Mouse (Mus musculus) limb, embryonic 14.5 days (tissue): ENCODE data around the gene Kirrel2. TPM values are rescaled to one million over a fixed set of nuclear protein-coding genes. Genes with fewer than 3 reads are reported as not detected.

ENCODE experiments used
- ATAC-seq: fragments of 200-750 bp; cut with Nextera tagmentation; 2 replicates; pipeline ENCODE4 v1.8.0; 2017; ENCODE audit warnings: low read depth, moderate number of reproducible peaks, moderate TSS enrichment; ENCODE audit not compliant: low FRiP score
- DNase-seq: peaks from one replicate; pipeline ENCODE4 v3.0.0-alpha.2; 2015; ENCODE audit warnings: low spot score
- H3K27ac ChIP-seq: fragments of 300-500 bp; sonication (generic); replicated peaks from 2 replicates; pipeline ENCODE4 v1.5.1; 2014; ENCODE audit warnings: low read depth, mild to moderate bottlenecking, low read length, moderate library complexity, mixed read lengths
- H3K27me3 ChIP-seq: fragments of 300-500 bp; sonication (generic); 2 replicates; pipeline ENCODE4 v1.6.1; 2014; ENCODE audit warnings: low read length, mixed read lengths; ENCODE audit not compliant: control insufficient read depth, insufficient read depth
- H3K36me3 ChIP-seq: fragments of 300-500 bp; sonication (generic); 2 replicates; pipeline ENCODE4 v1.6.1; 2014; ENCODE audit warnings: mild to moderate bottlenecking, low read length, moderate library complexity, mixed read lengths; ENCODE audit not compliant: control insufficient read depth, insufficient read depth
- H3K4me1 ChIP-seq: fragments of 300-500 bp; sonication (generic); 2 replicates; pipeline ENCODE4 v1.6.1; 2014; ENCODE audit warnings: antibody characterized with exemption, low read length, mixed read lengths; ENCODE audit not compliant: control insufficient read depth, insufficient read depth
- H3K4me2 ChIP-seq: fragments of 300-500 bp; sonication (generic); replicated peaks from 2 replicates; pipeline ENCODE4 v1.6.1; 2014; ENCODE audit warnings: low read depth, mild to moderate bottlenecking, low read length, moderate library complexity; ENCODE audit not compliant: severe bottlenecking
- H3K4me3 ChIP-seq: fragments of 300-500 bp; sonication (generic); replicated peaks from 2 replicates; pipeline ENCODE4 v1.5.1; 2014; ENCODE audit warnings: low read length
- H3K9ac ChIP-seq: fragments of 300-500 bp; sonication (generic); 2 replicates; pipeline ENCODE4 v1.6.1; 2014; ENCODE audit warnings: mild to moderate bottlenecking, low read depth, low read length, moderate library complexity; ENCODE audit not compliant: severe bottlenecking
- H3K9me3 ChIP-seq: fragments of 300-500 bp; sonication (generic); 2 replicates; pipeline ENCODE4 v1.6.1; 2016; ENCODE audit warnings: low read length; ENCODE audit not compliant: control insufficient read depth
- POLR2A ChIP-seq: fragments of 200-500 bp; IDR thresholded peaks from 2 replicates; pipeline ENCODE4 v1.8.0; 2012; ENCODE audit warnings: inconsistent platforms, mild to moderate bottlenecking, moderate library complexity, borderline replicate concordance; ENCODE audit not compliant: insufficient read depth, insufficient read length; ENCODE audit errors: extremely low read depth
- WGBS: fragments of 180-500 bp; shearing (Covaris S2); extraction: QIAGEN DNeasy Blood & Tissue Kit; methylation state at CpG from one replicate; pipeline ENCODE4 v1.1.7; 2014; 5-methylcytosine and 5-hydroxymethylcytosine counted together
- polyA plus RNA-seq, 2 experiments: library from polyadenylated mRNA; depleted of rRNA in 1 of 2; stranded (reverse) in 1 of 2; unstranded in 1 of 2; fragments of >200 nt; fragmentation: Nextera tagmentation in 1 of 2; extraction: Ambion mirVana in 1 of 2; gene quantifications; 2 replicates each; pipeline versions ENCODE4 v1.2.1 to v1.2.3; 2012 to 2014

The Kirrel2 gene
- polyA plus RNA-seq, 2 experiments: 0.06 to 0.07 TPM

DNA sequence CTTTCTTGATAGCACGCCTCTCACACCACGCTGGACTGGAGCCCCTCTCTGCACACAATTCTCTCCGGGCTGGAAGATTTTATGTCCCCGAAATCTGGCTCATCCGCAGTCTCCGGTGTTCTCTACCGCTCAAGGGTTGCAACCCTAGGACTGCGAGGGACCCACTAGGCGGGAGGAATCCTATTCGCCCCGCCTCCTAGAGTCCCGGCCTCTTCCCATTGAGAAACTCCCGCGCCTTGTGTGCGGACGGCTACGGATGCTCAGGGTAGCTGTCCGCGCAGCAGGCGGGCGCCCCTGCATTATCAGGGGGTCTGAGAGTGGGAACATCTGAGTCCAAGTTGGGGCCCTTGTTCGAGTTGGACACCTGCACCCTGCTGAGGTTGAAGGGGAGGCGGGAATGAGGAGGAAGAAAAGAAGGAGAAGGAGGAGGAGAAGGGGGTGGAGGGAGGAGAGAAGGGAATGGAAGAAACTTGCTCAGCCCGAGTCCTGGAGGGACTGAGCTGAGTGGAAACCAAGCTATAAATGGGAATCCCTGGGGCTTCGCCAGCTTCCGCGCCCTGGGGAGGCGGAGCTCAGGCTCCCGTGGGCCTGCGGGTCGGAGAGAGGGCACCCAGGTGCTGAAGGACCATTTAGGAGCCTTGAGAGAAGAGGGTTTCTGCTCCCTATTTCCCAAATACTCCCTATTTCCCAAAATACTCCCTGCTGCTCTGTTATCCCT lies 420 bp downstream of the Kirrel2 start:
- Histone ChIP-seq H3K4me1 (0 out of 2 replicates have a peak, but pooled peaks cover 4% of the 10 kb centered on the region), H3K4me2 (peak overlapping the region; percentile 21), H3K4me3 (peak overlapping the region; percentile 1; the same call in 1 of the 2 replicates), H3K36me3 (no peaks in the 10 kb centered on the region), H3K27me3 (peaks cover 95% of the 10 kb centered on the region), H3K9me3 (peaks cover 6% of the 10 kb centered on the region; the same call in 1 of the 2 replicates), H3K27ac (no peak overlapping the region), H3K9ac (no peak overlapping the region)
- TF ChIP-seq POLR2A: no peak
- WGBS: 2% methylated on average over 31 of the region's 31 CpGs
- DNase-seq (peak; percentile 15), ATAC-seq (no peak)

DNA sequence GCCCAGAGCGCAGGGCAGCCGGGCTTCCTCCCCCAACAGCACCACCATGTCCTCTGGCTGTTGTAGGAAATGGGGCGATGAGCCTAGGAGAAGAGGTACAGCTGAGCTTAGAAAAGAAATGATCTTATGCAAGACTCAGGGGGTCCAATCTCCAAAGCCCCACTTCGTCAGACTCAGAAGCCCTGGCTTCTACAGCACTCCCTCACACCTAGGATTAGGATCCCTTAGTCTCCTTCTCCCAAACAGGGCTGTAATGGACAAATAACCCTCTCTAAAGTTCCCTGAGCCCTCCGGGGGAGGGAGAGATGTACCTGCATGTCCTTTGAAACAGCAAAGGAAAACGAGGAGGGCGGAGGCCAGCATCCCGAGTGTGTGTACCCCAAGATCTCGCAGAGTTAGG lies 1.0 kb downstream of the Kirrel2 start:
- no peak for TF ChIP-seq POLR2A
- ATAC-seq: no peak
- Histone ChIP-seq H3K9me3 (peaks cover 6% of the 10 kb centered on the region; the same call in 1 of the 2 replicates), H3K4me1 (0 out of 2 replicates have a peak, but pooled peaks cover 4% of the 10 kb centered on the region), H3K27me3 (peaks cover 90% of the 10 kb centered on the region), H3K9ac (no peak overlapping the region), H3K36me3 (no peaks in the 10 kb centered on the region), H3K4me3 (no peak overlapping the region), H3K27ac (no peak overlapping the region), H3K4me2 (0 out of 2 replicates have a peak overlapping the region, but pooled peaks have one; percentile 21)
- no peak for DNase-seq
- WGBS: 1% methylated on average over 9 of the region's 9 CpGs

DNA sequence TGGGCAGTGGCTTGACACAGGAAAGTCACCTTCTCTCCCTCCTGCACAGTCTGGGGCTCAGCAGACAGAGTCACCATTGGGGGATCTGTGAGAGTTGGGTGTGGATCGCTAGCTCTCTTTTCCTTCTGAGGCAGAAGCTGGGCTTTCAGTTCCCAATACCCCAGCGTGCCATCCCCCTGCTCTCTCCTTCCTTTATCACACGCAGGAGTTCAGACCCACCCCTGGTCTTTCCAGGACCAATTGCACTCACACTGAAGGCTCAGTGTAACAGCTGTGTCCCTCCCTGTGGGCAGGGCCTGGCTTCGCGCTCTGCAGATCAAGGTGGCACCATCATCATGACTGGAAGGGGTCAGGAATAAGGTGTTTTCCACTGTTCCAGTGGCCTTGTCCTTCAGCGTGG lies 3.2 kb downstream of the Kirrel2 start:
- ATAC-seq (no peak), DNase-seq (no peak)
- H3K4me2 ChIP-seq: no peak overlapping the region
- no peak overlapping the region for H3K9ac ChIP-seq
- H3K27me3 ChIP-seq: peaks cover 74% of the 10 kb centered on the region
- H3K27ac ChIP-seq: no peak overlapping the region
- peaks cover 6% of the 10 kb centered on the region; the same call in 1 of the 2 replicates for H3K9me3 ChIP-seq
- H3K36me3 ChIP-seq: no peaks in the 10 kb centered on the region
- 0 out of 2 replicates have a peak, but pooled peaks cover 4% of the 10 kb centered on the region for H3K4me1 ChIP-seq
- WGBS: 12% methylated on average over 6 of the region's 6 CpGs
- no peak overlapping the region for H3K4me3 ChIP-seq
- no peak for TF ChIP-seq POLR2A

DNA sequence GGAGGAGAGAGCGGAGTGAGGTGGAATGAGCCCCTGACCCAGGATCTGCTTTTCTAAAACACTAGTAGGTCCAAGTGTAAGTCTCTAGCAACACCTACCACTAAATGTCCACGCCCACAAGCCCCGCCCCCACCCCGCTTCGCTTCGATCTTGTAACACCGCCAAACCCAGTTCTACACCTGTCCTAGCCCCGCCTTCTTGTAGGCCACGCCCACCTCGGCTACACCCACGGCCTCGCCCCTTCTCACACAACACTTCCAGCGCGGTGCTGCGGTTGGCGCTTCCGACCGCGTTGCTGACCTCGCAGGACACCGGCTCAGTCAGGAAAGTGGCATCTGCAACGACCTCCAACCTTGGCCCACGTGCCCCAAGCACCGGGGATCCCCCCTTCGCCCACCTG lies 3.7 kb downstream of the Kirrel2 start:
- no peaks in the 10 kb centered on the region for H3K36me3 ChIP-seq
- H3K9me3 ChIP-seq: peaks cover 6% of the 10 kb centered on the region; the same call in 1 of the 2 replicates
- 3% methylated on average over 24 of the region's 25 CpGs for WGBS
- TF ChIP-seq POLR2A: no peak
- H3K27ac ChIP-seq: no peak overlapping the region
- H3K9ac ChIP-seq: no peak overlapping the region
- 0 out of 2 replicates have a peak, but pooled peaks cover 4% of the 10 kb centered on the region for H3K4me1 ChIP-seq
- ATAC-seq (no peak), DNase-seq (no peak)
- no peak overlapping the region for H3K4me2 ChIP-seq
- no peak overlapping the region for H3K4me3 ChIP-seq
- H3K27me3 ChIP-seq: peaks cover 69% of the 10 kb centered on the region

DNA sequence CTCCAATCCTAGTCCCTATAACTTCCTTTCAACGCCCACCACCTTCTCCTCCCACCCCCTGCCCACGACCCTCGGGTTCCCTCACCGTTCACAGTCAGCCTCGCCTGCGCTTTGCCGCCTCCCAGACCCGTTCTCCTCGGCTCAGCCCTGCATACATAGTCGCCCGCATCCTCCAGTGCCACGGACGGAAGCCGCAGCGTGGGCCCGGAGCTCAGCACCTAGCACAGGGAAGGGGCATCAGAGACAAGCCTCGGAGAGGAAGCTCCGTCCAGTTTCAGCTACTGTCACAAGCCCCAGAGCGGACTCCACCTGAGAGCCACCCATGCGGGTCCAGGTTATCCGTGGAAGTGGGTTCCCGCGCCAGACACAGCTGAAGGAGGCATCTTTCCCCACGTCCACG lies 4.2 kb downstream of the Kirrel2 start:
- DNase-seq: no peak
- Histone ChIP-seq H3K36me3 (no peaks in the 10 kb centered on the region), H3K27ac (no peak overlapping the region), H3K4me2 (no peak overlapping the region), H3K9me3 (peaks cover 6% of the 10 kb centered on the region; the same call in 1 of the 2 replicates), H3K4me3 (no peak overlapping the region), H3K9ac (no peak overlapping the region), H3K4me1 (0 out of 2 replicates have a peak, but pooled peaks cover 4% of the 10 kb centered on the region), H3K27me3 (peaks cover 65% of the 10 kb centered on the region)
- 14% methylated on average over 25 of the region's 25 CpGs for WGBS
- no peak for TF ChIP-seq POLR2A
- ATAC-seq: no peak
